ENCODE assay signal across 17 mouse cellular contexts in genomic region chr2:94266381-94267160, GRCm38 (mm10).
DNase-seq lines count a peak whose midpoint lies in the region; ATAC-seq and TF ChIP-seq lines count a peak whose summit lies in the region.
"Had no signal": no experiment of that assay in that cellular context is flagged by ENCODE, and none has a peak within 500 bp of the region (broad histone marks: within the 10 kb centered on the region; RNA-seq: fewer than 3 reads in every experiment).

No protein-coding gene starts in this region.

- TF ChIP-seq CTCF in layer of hippocampus, adult 2 months (conservative IDR thresholded peaks at IDR 0.05): no peak
- TF ChIP-seq CTCF in hindbrain, postnatal 0 days (IDR thresholded peaks at IDR 0.05; ENCODE audit: low read depth): no peak
- no peak for TF ChIP-seq CTCF in liver, postnatal 0 days (IDR thresholded peaks at IDR 0.05; ENCODE audit: low read depth)

- H3K4me3 ChIP-seq in layer of hippocampus, adult 2 months: no peak overlapping the region
- H3K4me3 ChIP-seq in forebrain, embryonic 14.5 days (ENCODE audit: low read depth, low read length): no peak overlapping the region
- no peak overlapping the region for H3K4me3 ChIP-seq in hindbrain, postnatal 0 days (ENCODE audit: low read length)
- H3K4me3 ChIP-seq in neural tube, embryonic 13.5 days: no peak overlapping the region
- H3K4me3 ChIP-seq in liver, postnatal 0 days (ENCODE audit: low read depth, low read length): no peak overlapping the region
- H3K4me3 ChIP-seq: embryonic facial prominence, embryonic 15.5 days; liver, embryonic 15.5 days had no signal

- H3K4me1 ChIP-seq in forebrain, embryonic 14.5 days (ENCODE audit: control insufficient read depth, insufficient read depth, low read length): peaks cover 33% of the 10 kb centered on the region
- peaks cover 10% of the 10 kb centered on the region for H3K4me1 ChIP-seq in hindbrain, postnatal 0 days (ENCODE audit: insufficient read depth, low read length)
- peaks cover 52% of the 10 kb centered on the region for H3K4me1 ChIP-seq in neural tube, embryonic 13.5 days (replicated peaks)
- no peaks in the 10 kb centered on the region for H3K4me1 ChIP-seq in liver, postnatal 0 days (ENCODE audit: insufficient read depth)

- no peaks in the 10 kb centered on the region for H3K9me3 ChIP-seq in forebrain, embryonic 14.5 days (replicated peaks; ENCODE audit: control insufficient read depth, low read length)
- no peaks in the 10 kb centered on the region for H3K9me3 ChIP-seq in hindbrain, postnatal 0 days (ENCODE audit: low read length)
- H3K9me3 ChIP-seq in neural tube, embryonic 13.5 days: no peaks in the 10 kb centered on the region
- no peaks in the 10 kb centered on the region for H3K9me3 ChIP-seq in liver, postnatal 0 days (ENCODE audit: low read length)
- H3K9me3 ChIP-seq: embryonic facial prominence, embryonic 15.5 days; limb, embryonic 13.5 days; liver, embryonic 15.5 days had no signal

- 9% methylated on average over 7 of the region's 7 CpGs for WGBS in forebrain, embryonic 14.5 days
- WGBS in hindbrain, postnatal 0 days: 26% methylated on average over 7 of the region's 7 CpGs
- 22% methylated on average over 7 of the region's 7 CpGs for WGBS in neural tube, embryonic 13.5 days
- 34% methylated on average over 7 of the region's 7 CpGs for WGBS in liver, postnatal 0 days (ENCODE audit: insufficient replicate concordance)

- no peak for TF ChIP-seq EP300 in liver, postnatal 0 days (IDR thresholded peaks at IDR 0.05; ENCODE audit: low read depth)

- no peak for ATAC-seq in forebrain, embryonic 14.5 days
- ATAC-seq in hindbrain, postnatal 0 days: no peak
- ATAC-seq in neural tube, embryonic 13.5 days (ENCODE audit: low read depth): no peak
- no peak for ATAC-seq in frontal cortex, adult (ENCODE audit: low TSS enrichment)
- no peak for ATAC-seq in liver, postnatal 0 days
- ATAC-seq: activated CD4-positive, CD25-positive, alpha-beta regulatory T cell, adult 4 months had no signal

- H3K36me3 ChIP-seq in forebrain, embryonic 14.5 days (ENCODE audit: control insufficient read depth, insufficient read depth, low read length): no peaks in the 10 kb centered on the region
- H3K36me3 ChIP-seq in hindbrain, postnatal 0 days (ENCODE audit: insufficient read depth, low read length): no peaks in the 10 kb centered on the region
- no peaks in the 10 kb centered on the region for H3K36me3 ChIP-seq in neural tube, embryonic 13.5 days
- H3K36me3 ChIP-seq in liver, postnatal 0 days (replicated peaks; ENCODE audit: insufficient read depth, low read length): no peaks in the 10 kb centered on the region
- H3K36me3 ChIP-seq: embryonic facial prominence, embryonic 15.5 days; limb, embryonic 13.5 days; liver, embryonic 15.5 days had no signal

- peak overlapping the region; percentile 73 for H3K4me2 ChIP-seq in forebrain, embryonic 14.5 days (ENCODE audit: low read length)
- H3K4me2 ChIP-seq in hindbrain, postnatal 0 days (ENCODE audit: low read depth, low read length): peak overlapping the region; percentile 75; the same call in 1 of the 2 replicates
- peak overlapping the region; percentile 69; the same call in 1 of the 2 replicates for H3K4me2 ChIP-seq in neural tube, embryonic 13.5 days
- H3K4me2 ChIP-seq in liver, postnatal 0 days (ENCODE audit: low read depth, low read length): no peak overlapping the region
- H3K4me2 ChIP-seq: embryonic facial prominence, embryonic 15.5 days; liver, embryonic 15.5 days had no signal

- H3K9ac ChIP-seq in forebrain, embryonic 14.5 days (ENCODE audit: low read length): no peak overlapping the region
- H3K9ac ChIP-seq in hindbrain, postnatal 0 days (replicated peaks; ENCODE audit: low read length): no peak overlapping the region
- H3K9ac ChIP-seq in neural tube, embryonic 13.5 days: no peak overlapping the region
- H3K9ac ChIP-seq in liver, postnatal 0 days (replicated peaks): no peak overlapping the region
- H3K9ac ChIP-seq: embryonic facial prominence, embryonic 15.5 days; limb, embryonic 13.5 days; liver, embryonic 15.5 days had no signal

- peak overlapping the region; percentile 75 for H3K27ac ChIP-seq in layer of hippocampus, adult 2 months
- peak overlapping the region; percentile 85 for H3K27ac ChIP-seq in forebrain, embryonic 14.5 days (ENCODE audit: low read depth, low read length)
- peak overlapping the region; percentile 83; the same call in 1 of the 2 replicates for H3K27ac ChIP-seq in hindbrain, postnatal 0 days
- no peak overlapping the region for H3K27ac ChIP-seq in neural tube, embryonic 13.5 days (replicated peaks)
- no peak overlapping the region for H3K27ac ChIP-seq in liver, postnatal 0 days (ENCODE audit: low read depth)
- H3K27ac ChIP-seq: embryonic facial prominence, embryonic 15.5 days; limb, embryonic 13.5 days; liver, embryonic 15.5 days had no signal

- no peaks in the 10 kb centered on the region for H3K27me3 ChIP-seq in forebrain, embryonic 14.5 days (replicated peaks; ENCODE audit: control insufficient read depth, insufficient read depth, low read length)
- no peaks in the 10 kb centered on the region for H3K27me3 ChIP-seq in hindbrain, postnatal 0 days (ENCODE audit: insufficient read depth, low read length)
- no peaks in the 10 kb centered on the region for H3K27me3 ChIP-seq in neural tube, embryonic 13.5 days
- H3K27me3 ChIP-seq in liver, postnatal 0 days (ENCODE audit: insufficient read depth, low read length): peaks cover 25% of the 10 kb centered on the region; the same call in 1 of the 2 replicates
- H3K27me3 ChIP-seq: embryonic facial prominence, embryonic 15.5 days had no signal

- DNase-seq in layer of hippocampus, adult 2 months (ENCODE audit: low spot score in 2 of 2): no peak
- DNase-seq in layer of hippocampus, postnatal 25 days (ENCODE audit: extremely low spot score in 1 of 2, low spot score in 1 of 2): no peak
- DNase-seq in forebrain, embryonic 14.5 days (ENCODE audit: low spot score): peak; percentile 67
- DNase-seq in hindbrain, postnatal 0 days (ENCODE audit: low spot score): no peak
- no peak for DNase-seq in kidney, postnatal 36 days
- no peak for DNase-seq in liver, postnatal 0 days
- DNase-seq: cerebellum, adult 11-12 months; gastrocnemius, postnatal 36 days; kidney, adult 8-10 months; lung, postnatal 14 days; thymus, postnatal 36 days had no signal

Comparison
In these comparisons a context has a peak if more than half of its experiments do, and no peak if none do; other contexts are left out.
1. H3K27ac ChIP-seq: peak in layer of hippocampus, adult 2 months (single experiment), forebrain, embryonic 14.5 days (single experiment) and hindbrain, postnatal 0 days (single experiment); none in neural tube, embryonic 13.5 days (single experiment) and liver, postnatal 0 days (single experiment).